Mouse (Mus musculus) olfactory bulb, adult 2 months (tissue): ENCODE data around the gene Aldoart2.

Experiments
- CTCF ChIP-seq: fragments of 200-500 bp; IDR thresholded peaks from 2 replicates; pipeline ENCODE4 v1.5.1; 2012; ENCODE audit warnings: low read depth, mild to moderate bottlenecking, low read length, moderate library complexity; ENCODE audit not compliant: insufficient read depth
- POLR2A ChIP-seq: fragments of 200-500 bp; IDR thresholded peaks from 2 replicates; pipeline ENCODE4 v1.6.1; 2012; ENCODE audit warnings: mild to moderate bottlenecking, low read depth, low read length, moderate library complexity; ENCODE audit not compliant: insufficient read depth

DNA sequence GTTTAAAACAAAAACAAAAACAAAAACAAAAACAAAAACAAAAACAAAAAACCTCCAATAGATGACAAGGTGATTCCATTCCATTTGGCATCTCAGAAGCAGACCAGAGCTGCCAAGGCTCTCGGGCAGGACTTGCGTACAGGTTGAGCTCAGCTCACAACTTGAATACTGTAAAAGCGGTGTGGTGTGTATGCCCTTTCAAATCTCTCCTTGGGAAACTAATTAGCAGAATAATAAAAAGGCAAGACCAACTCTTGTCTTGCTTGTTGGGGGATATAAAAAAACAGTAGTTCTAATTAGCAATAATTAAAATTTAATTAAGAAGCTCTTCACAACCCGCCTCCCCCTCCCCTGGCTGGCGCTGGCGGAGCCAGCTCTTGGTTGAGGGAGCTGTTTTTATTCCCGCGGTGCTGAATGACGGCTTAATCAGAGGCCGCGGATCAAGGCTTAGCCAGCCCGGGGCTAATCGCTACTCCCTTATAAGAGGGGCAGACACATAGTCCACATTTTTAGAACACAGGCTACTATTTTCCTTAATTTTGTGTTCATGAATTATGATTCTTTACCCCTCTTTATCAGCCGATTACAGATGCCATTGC lies 28.4 kb upstream of the Aldoart2 start:
- TF ChIP-seq CTCF (no peak), POLR2A (no peak)
